Mouse (Mus musculus): Measurements from ENCODE around the gene Sf3a2. TPM values are rescaled to one million over a fixed set of nuclear protein-coding genes. Genes with fewer than 3 reads are reported as not detected.

The Sf3a2 gene
- polyA plus RNA-seq, 1 experiment from 2014 or later = 77.7 TPM

- no peaks in the 10 kb centered on the region for H3K9me3 ChIP-seq (ENCODE audit: control insufficient read depth, low read depth, low read length)
- whole genome bisulfite sequencing = 83% methylated on average over 4 of the region's 4 CpGs
Observed at GRCm38 (mm10) chr10:80793803-80794202, 4.2 kb upstream of the Sf3a2 start.

GRCm38 (mm10) chr10:80794750-80795149 is 3.2 kb upstream of the Sf3a2 start:
- Histone ChIP-seq H3K36me3 (ENCODE audit: control insufficient read depth, insufficient read depth, low read length) (peaks cover 54% of the 10 kb centered on the region), H3K4me3 (ENCODE audit: low read depth, low read length) (no peak overlapping the region), H3K9me3 (ENCODE audit: control insufficient read depth, low read depth, low read length) (no peaks in the 10 kb centered on the region), H3K4me1 (ENCODE audit: control insufficient read depth, insufficient read depth, low read length) (peaks cover 16% of the 10 kb centered on the region), H3K9ac (replicated peaks; ENCODE audit: low read depth, low read length) (no peak overlapping the region), H3K27ac (ENCODE audit: low read length) (peak overlapping the region; percentile 21; the same call in 1 of the 2 replicates), H3K27me3 (ENCODE audit: control insufficient read depth, insufficient read depth, low read length) (no peaks in the 10 kb centered on the region), H3K4me2 (replicated peaks; ENCODE audit: low read depth, low read length) (no peak overlapping the region)
- WGBS = 83% methylated on average over 8 of the region's 8 CpGs
- no peak for ATAC-seq (ENCODE audit: insufficient number of reproducible peaks, insufficient read depth, low FRiP score, low read depth)

More at GRCm38 (mm10) chr10:80793803-80794202, 4.2 kb upstream of the Sf3a2 start:
- Histone ChIP-seq H3K4me2 (replicated peaks; ENCODE audit: low read depth, low read length) (no peak overlapping the region), H3K4me1 (ENCODE audit: control insufficient read depth, insufficient read depth, low read length) (peaks cover 12% of the 10 kb centered on the region), H3K9ac (replicated peaks; ENCODE audit: low read depth, low read length) (no peak overlapping the region), H3K36me3 (ENCODE audit: control insufficient read depth, insufficient read depth, low read length) (peaks cover 63% of the 10 kb centered on the region), H3K27me3 (ENCODE audit: control insufficient read depth, insufficient read depth, low read length) (no peaks in the 10 kb centered on the region), H3K4me3 (ENCODE audit: low read depth, low read length) (no peak overlapping the region), H3K27ac (ENCODE audit: low read length) (no peak overlapping the region)
- ATAC-seq (ENCODE audit: insufficient number of reproducible peaks, insufficient read depth, low FRiP score, low read depth) = no peak

- Histone ChIP-seq H3K9ac (replicated peaks; ENCODE audit: low read depth, low read length) (peak overlapping the region; percentile 98; the same call in 1 of the 2 replicates), H3K27me3 (ENCODE audit: control insufficient read depth, insufficient read depth, low read length) (no peaks in the 10 kb centered on the region), H3K4me2 (replicated peaks; ENCODE audit: low read depth, low read length) (peak overlapping the region; percentile 88; the same call in 1 of the 2 replicates), H3K9me3 (ENCODE audit: control insufficient read depth, low read depth, low read length) (no peaks in the 10 kb centered on the region), H3K36me3 (ENCODE audit: control insufficient read depth, insufficient read depth, low read length) (peaks cover 43% of the 10 kb centered on the region), H3K4me3 (ENCODE audit: low read depth, low read length) (peak overlapping the region; percentile 94; the same call in 1 of the 2 replicates), H3K27ac (ENCODE audit: low read length) (no peak overlapping the region), H3K4me1 (ENCODE audit: control insufficient read depth, insufficient read depth, low read length) (peaks cover 21% of the 10 kb centered on the region)
- 82% methylated on average over 9 of the region's 9 CpGs for WGBS
- ATAC-seq (ENCODE audit: insufficient number of reproducible peaks, insufficient read depth, low FRiP score, low read depth) = no peak
Observed at GRCm38 (mm10) chr10:80796307-80796848, 1.6 kb upstream of the Sf3a2 start.

GRCm38 (mm10) chr10:80797186-80798149 is 530 bp upstream of the Sf3a2 start:
- 2% methylated on average over 50 of the region's 59 CpGs for WGBS
- H3K4me1 ChIP-seq (ENCODE audit: control insufficient read depth, insufficient read depth, low read length) = peaks cover 21% of the 10 kb centered on the region
- H3K36me3 ChIP-seq (ENCODE audit: control insufficient read depth, insufficient read depth, low read length) = peaks cover 48% of the 10 kb centered on the region
- peak overlapping the region; percentile 96 for H3K27ac ChIP-seq (ENCODE audit: low read length)
- H3K4me2 ChIP-seq (replicated peaks; ENCODE audit: low read depth, low read length) = peak overlapping the region; percentile 88
- no peaks in the 10 kb centered on the region for H3K9me3 ChIP-seq (ENCODE audit: control insufficient read depth, low read depth, low read length)
- peak; percentile 58 for ATAC-seq (ENCODE audit: insufficient number of reproducible peaks, insufficient read depth, low FRiP score, low read depth)
- no peaks in the 10 kb centered on the region for H3K27me3 ChIP-seq (ENCODE audit: control insufficient read depth, insufficient read depth, low read length)
- H3K9ac ChIP-seq (replicated peaks; ENCODE audit: low read depth, low read length) = peak overlapping the region; percentile 98
- peak overlapping the region; percentile 94 for H3K4me3 ChIP-seq (ENCODE audit: low read depth, low read length)

- peak overlapping the region; percentile 96 for H3K27ac ChIP-seq (ENCODE audit: low read length)
- H3K9ac ChIP-seq (replicated peaks; ENCODE audit: low read depth, low read length) = peak overlapping the region; percentile 98
- H3K4me1 ChIP-seq (ENCODE audit: control insufficient read depth, insufficient read depth, low read length) = peaks cover 21% of the 10 kb centered on the region
- no peak for ATAC-seq (ENCODE audit: insufficient number of reproducible peaks, insufficient read depth, low FRiP score, low read depth)
- peaks cover 51% of the 10 kb centered on the region for H3K36me3 ChIP-seq (ENCODE audit: control insufficient read depth, insufficient read depth, low read length)
- H3K4me2 ChIP-seq (replicated peaks; ENCODE audit: low read depth, low read length) = peak overlapping the region; percentile 88
- H3K9me3 ChIP-seq (ENCODE audit: control insufficient read depth, low read depth, low read length) = no peaks in the 10 kb centered on the region
- WGBS = 1% methylated on average over 18 of the region's 18 CpGs
- H3K4me3 ChIP-seq (ENCODE audit: low read depth, low read length) = peak overlapping the region; percentile 94
- no peaks in the 10 kb centered on the region for H3K27me3 ChIP-seq (ENCODE audit: control insufficient read depth, insufficient read depth, low read length)
Observed at GRCm38 (mm10) chr10:80799070-80799566, 1.1 kb downstream of the Sf3a2 start.

- Histone ChIP-seq H3K4me2 (replicated peaks; ENCODE audit: low read depth, low read length) (no peak overlapping the region), H3K4me3 (ENCODE audit: low read depth, low read length) (no peak overlapping the region), H3K36me3 (ENCODE audit: control insufficient read depth, insufficient read depth, low read length) (peaks cover 36% of the 10 kb centered on the region), H3K27ac (ENCODE audit: low read length) (no peak overlapping the region), H3K9ac (replicated peaks; ENCODE audit: low read depth, low read length) (no peak overlapping the region), H3K27me3 (ENCODE audit: control insufficient read depth, insufficient read depth, low read length) (no peaks in the 10 kb centered on the region), H3K9me3 (ENCODE audit: control insufficient read depth, low read depth, low read length) (no peaks in the 10 kb centered on the region), H3K4me1 (ENCODE audit: control insufficient read depth, insufficient read depth, low read length) (peaks cover 22% of the 10 kb centered on the region)
- WGBS = 89% methylated on average over 10 of the region's 10 CpGs
- no peak for ATAC-seq (ENCODE audit: insufficient number of reproducible peaks, insufficient read depth, low FRiP score, low read depth)
Observed at GRCm38 (mm10) chr10:80802204-80802912, 4.4 kb downstream of the Sf3a2 start.

- Histone ChIP-seq H3K36me3 (ENCODE audit: control insufficient read depth, insufficient read depth, low read length) (peaks cover 36% of the 10 kb centered on the region), H3K9ac (replicated peaks; ENCODE audit: low read depth, low read length) (no peak overlapping the region), H3K4me2 (replicated peaks; ENCODE audit: low read depth, low read length) (no peak overlapping the region), H3K9me3 (ENCODE audit: control insufficient read depth, low read depth, low read length) (no peaks in the 10 kb centered on the region), H3K27me3 (ENCODE audit: control insufficient read depth, insufficient read depth, low read length) (no peaks in the 10 kb centered on the region), H3K27ac (ENCODE audit: low read length) (no peak overlapping the region), H3K4me3 (ENCODE audit: low read depth, low read length) (no peak overlapping the region), H3K4me1 (ENCODE audit: control insufficient read depth, insufficient read depth, low read length) (peaks cover 25% of the 10 kb centered on the region; the same call in 1 of the 2 replicates)
- WGBS = 84% methylated on average over 3 of the region's 3 CpGs
- no peak for ATAC-seq (ENCODE audit: insufficient number of reproducible peaks, insufficient read depth, low FRiP score, low read depth)
Observed at GRCm38 (mm10) chr10:80802996-80803395, 5.0 kb downstream of the Sf3a2 start.

- Histone ChIP-seq H3K9me3 (ENCODE audit: control insufficient read depth, low read depth, low read length) (no peaks in the 10 kb centered on the region), H3K4me2 (replicated peaks; ENCODE audit: low read depth, low read length) (no peak overlapping the region), H3K36me3 (ENCODE audit: control insufficient read depth, insufficient read depth, low read length) (peaks cover 36% of the 10 kb centered on the region), H3K27ac (ENCODE audit: low read length) (no peak overlapping the region), H3K4me3 (ENCODE audit: low read depth, low read length) (no peak overlapping the region), H3K9ac (replicated peaks; ENCODE audit: low read depth, low read length) (no peak overlapping the region), H3K4me1 (ENCODE audit: control insufficient read depth, insufficient read depth, low read length) (peaks cover 36% of the 10 kb centered on the region), H3K27me3 (ENCODE audit: control insufficient read depth, insufficient read depth, low read length) (no peaks in the 10 kb centered on the region)
- no peak for ATAC-seq (ENCODE audit: insufficient number of reproducible peaks, insufficient read depth, low FRiP score, low read depth)
- WGBS = 93% methylated on average over 2 of the region's 2 CpGs
Observed at GRCm38 (mm10) chr10:80804340-80804739, 6.3 kb downstream of the Sf3a2 start.

Measured in stomach, embryonic 14.5 days (tissue).